Mouse (Mus musculus) large intestine, adult 2 months (tissue): ENCODE measurements around the gene Uvrag. TPM values are rescaled to one million over a fixed set of nuclear protein-coding genes. Genes with fewer than 3 reads are reported as not detected.

Experiments used
- DNase-seq: peaks from one replicate; pipeline ENCODE4 v3.0.0-alpha.2; 2012; ENCODE audit warnings: low read depth, low spot score
- WGBS: fragments of 180-500 bp; shearing (Covaris S2); methylation state at CpG from one replicate; pipeline ENCODE4 v1.1.7; 2018; 5-methylcytosine and 5-hydroxymethylcytosine counted together
- polyA plus RNA-seq: library from polyadenylated mRNA; depleted of rRNA; stranded (reverse); fragments of >200 nt; gene quantifications from 2 replicates; pipeline ENCODE4 v1.2.3, GENCODE M21; 2012

Uvrag gene
- polyA plus RNA-seq, 1 experiment: 5.0 TPM

DNA sequence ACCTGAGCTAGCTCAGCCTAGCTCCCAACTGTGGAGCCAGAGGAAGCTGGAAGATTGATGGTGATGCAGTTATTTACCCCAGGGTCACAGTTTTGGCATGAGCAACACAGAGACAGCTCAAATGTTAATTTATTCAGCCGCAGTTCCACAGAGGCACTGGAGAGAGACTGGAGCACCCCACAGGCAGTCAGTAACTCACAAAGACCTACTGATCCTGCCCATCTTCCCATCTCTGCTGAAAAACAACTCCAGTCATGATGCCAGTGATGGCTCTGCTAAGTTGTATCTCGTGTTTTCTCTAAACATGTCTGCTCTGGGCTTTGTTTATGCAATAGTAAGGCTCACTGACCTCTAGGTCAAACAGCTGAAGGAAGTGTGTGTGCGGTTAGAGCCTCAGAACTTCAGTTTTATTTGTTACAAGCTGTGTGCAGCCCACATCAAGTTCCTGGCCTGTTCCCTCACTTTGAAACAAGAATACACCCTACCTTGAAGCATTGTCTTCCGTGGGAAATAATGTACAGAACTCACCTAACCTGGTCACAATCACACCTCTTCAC, 34.1 kb downstream of the Uvrag start:
- WGBS: 63% methylated on average over 4 of the region's 4 CpGs
- DNase-seq: no peak

DNA sequence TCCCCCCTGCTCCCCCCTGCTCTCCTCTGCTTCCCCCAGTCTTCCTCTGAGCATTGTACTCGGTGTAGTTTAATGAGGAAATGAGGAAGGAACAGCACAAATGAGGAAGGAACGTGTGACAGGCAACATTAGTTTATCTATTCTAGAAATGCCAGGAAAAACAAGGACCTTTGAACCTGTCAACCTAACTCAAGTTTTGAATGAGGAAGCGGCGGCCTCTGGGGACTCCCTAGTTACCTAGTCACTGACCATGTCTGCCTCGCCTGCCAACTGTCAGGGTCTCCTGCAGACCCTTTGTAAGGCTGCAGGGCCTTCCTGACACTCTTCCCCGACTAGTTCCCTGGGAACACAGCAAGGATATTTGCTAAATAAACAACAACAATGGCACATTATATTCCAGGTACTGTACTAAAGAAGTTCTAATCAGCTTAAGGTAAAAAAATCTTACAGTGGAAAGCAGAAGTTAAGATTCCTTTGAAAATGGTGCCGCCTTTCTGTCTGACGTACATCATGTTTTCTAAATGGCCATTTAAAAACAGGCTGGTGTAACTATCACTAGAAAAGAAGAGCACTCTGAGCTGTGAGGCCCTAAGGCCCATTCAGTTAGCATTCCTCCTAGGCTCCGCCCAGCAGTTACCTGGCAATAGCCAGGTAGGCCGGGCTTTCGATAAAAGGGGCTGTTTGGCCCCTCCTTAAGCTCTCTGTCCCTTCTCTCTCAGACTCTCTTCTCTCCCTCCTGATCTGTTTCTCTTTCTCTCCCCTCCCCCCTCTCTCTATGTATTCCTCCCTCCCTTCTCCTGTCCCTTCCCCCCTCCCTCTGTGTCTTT, 39.0 kb downstream of the Uvrag start:
- 31% methylated on average over 11 of the region's 11 CpGs for WGBS
- DNase-seq: no peak

DNA sequence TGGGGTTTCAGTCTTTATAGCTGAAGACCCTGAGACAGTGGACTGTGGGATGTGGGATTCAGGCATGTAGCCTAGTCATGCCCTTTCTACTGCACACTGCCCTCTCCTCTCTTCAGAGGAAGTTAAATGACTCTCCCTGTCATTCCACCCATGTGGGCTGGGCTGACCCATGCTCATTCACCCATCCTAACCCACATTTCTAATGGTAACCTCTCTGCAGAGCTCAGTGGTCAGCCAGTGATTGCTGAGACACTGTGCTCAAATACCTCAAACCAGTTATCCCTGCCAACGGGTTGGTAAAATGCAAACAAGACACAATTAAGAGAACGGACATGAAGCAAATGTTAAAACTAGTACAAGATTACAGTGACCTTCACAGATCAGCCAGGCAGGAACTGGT, 39.9 kb downstream of the Uvrag start:
- WGBS: 12% methylated on average over 2 of the region's 2 CpGs
- no peak for DNase-seq

DNA sequence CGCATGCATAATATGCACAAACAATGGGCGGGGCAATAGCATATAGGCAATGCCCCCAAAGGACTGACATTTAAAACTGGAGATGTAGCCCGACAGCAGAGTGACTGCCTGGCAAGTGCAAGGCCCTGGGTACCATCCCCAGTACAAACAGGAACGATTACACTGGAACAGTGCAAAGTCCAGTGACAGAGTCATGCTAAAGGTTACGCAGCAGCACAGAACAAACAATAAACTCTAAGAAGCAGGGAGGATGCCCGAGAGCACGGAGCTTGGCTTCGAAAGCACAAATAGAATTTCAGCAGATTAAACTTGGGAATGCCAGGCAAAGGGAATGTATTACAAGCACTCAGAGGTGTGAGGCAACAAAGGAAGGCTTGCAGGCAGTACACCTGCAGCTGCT, 40.4 kb downstream of the Uvrag start:
- 36% methylated on average over 8 of the region's 8 CpGs for WGBS
- peak; percentile 51 for DNase-seq

DNA sequence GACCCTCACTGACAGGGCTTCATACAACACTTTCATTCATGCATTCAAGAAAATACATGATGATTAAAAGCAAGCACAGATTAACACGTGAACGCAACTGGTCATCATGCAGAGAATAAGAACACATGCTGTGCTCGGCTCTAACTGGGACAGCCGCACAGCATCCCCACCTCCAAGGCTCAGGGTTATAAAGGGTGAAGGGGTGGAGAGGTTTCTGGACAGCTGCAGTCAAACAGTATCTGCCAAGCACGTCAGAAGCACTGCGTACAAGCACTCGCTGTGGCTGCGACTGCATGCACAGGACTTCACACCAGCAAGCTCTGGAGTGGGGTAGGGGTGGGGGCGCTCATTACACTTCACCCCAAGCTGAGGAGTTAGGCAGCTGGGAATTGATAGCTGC, 40.9 kb downstream of the Uvrag start:
- 79% methylated on average over 9 of the region's 9 CpGs for WGBS
- no peak for DNase-seq

DNA sequence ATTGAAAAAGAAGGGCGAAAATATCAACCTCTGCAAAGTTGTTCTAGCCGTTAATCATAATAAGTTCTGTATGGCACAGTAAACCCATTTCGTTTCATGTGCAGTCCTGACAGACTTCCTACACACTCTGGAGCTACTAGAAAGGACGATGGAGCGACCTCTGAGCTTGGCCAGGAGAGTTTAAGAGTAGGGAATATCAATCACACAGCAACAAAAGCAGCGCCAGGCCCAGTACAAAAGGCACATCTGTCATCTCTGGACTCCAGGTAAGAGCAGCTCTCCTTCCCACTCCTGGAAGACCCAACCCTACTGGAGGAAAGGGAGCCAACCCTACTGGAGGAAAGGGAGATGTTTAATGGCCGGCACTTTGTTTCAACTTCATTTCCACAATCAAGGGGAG, 43.2 kb downstream of the Uvrag start:
- 91% methylated on average over 7 of the region's 7 CpGs for WGBS

DNA sequence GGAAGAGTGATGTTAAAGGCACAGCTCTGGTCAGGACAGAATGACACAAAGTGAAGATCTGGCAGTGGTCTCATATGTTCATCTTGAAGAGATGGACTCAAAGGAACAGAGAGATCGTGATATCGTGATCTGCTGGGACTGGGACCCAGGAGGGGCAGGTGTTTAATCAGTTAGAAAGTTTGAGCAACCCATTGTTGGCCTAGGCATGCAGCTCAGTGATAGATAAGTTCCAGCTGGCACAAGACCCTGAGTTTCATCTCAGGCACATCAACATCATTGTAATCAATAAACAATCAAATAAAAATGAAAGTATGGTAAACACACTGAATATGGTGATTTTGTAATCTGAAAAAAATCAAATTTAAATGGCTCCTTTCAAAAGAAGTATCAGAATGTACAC, 43.8 kb downstream of the Uvrag start:
- DNase-seq: no peak
- WGBS: 77% methylated on average over 2 of the region's 2 CpGs

More for the DNA sequence above, 43.2 kb downstream of the Uvrag start:
- no peak for DNase-seq

DNA sequence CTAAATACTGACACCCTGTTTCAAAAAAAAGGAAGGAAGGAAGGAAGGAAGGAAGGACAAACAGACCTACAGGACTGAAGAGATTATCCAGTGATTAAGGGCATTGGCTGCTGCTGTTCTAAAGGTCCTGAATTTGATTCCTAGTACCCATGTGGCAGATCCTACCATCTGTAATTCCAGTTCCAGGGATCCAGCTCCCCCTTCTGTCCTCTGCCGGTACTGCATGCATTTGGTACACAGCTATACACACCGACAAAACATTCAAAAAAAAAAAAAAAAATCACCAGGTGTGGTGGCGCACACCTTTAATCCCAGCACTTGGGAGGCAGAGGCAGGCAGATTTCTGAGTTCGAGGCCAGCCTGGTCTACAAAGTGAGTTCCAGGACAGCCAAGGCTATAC, 45.8 kb downstream of the Uvrag start:
- DNase-seq: no peak

DNA sequence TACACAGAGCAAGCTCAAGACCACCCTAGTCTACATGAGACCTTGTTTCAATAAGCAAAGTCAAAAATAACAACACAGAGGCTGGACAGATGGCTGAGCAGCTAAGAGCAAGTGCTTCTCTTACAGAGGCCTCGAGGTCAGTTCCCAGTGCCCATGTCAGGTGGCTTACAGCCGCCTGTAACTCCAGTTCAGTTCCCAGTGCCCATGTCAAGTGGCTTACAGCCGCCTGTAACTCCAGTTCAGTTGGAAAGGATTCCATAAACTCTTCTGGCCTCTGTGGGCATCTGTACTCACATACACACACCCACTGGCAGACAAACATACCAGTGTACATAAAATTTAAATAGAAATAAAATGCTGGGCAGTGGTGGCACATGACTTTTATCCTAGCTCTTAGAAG, 46.6 kb downstream of the Uvrag start:
- 90% methylated on average over 3 of the region's 3 CpGs for WGBS
- no peak for DNase-seq

More for the DNA sequence above, 45.8 kb downstream of the Uvrag start:
- 67% methylated on average over 4 of the region's 4 CpGs for WGBS

DNA sequence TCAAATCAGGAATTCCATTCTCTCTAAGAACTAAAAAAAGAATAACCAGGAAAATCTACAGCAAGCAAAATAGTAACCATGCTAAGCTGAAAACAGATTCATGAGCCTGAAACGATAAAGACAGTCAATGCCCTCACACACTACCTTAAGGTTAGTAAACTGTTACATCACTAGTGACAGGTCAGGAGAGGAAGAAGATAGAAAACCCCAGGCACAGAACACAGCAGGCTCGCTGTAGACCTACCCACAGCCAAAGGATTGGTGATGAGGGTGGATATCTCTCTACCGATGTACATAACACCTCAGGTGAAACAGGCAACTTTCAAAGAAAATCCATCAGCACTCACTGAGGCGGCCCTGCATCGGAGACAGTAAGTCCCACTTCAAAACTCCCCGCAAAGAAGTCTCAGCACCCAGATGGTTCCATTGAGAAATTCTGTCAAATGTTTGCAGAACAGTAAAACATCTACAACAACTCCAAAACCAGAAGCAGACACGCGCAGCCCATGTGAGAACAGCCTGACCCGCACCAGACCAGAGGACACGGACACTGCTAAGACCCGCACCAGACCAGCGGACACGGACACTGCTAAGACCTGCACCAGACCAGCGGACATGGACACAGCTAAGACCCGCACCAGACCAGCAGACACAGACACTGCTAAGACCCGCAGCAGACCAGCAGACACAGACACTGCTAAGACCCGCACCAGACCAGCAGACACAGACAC, 48.9 kb downstream of the Uvrag start:
- 84% methylated on average over 17 of the region's 17 CpGs for WGBS
- no peak for DNase-seq

DNA sequence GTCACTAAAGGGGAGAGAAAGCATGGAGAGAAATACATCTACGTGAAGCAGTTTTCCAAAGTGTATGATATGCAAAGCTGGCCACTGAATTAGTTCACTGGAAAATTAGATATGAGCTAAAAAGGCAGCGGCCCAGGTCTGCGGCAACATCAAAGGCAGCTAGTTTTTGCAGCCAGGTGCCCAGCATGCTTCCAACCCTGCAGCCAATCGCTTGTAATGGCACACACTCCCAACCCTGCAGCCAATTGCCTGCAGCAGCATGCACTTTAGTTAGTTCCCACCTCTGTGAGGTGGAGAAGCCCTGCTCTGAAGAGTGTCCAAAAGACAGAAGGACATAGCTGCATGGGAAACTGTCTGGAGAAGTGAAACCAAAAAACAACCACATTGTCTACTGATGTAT, 51.2 kb downstream of the Uvrag start:
- WGBS: 89% methylated on average over 4 of the region's 4 CpGs
- DNase-seq: no peak

DNA sequence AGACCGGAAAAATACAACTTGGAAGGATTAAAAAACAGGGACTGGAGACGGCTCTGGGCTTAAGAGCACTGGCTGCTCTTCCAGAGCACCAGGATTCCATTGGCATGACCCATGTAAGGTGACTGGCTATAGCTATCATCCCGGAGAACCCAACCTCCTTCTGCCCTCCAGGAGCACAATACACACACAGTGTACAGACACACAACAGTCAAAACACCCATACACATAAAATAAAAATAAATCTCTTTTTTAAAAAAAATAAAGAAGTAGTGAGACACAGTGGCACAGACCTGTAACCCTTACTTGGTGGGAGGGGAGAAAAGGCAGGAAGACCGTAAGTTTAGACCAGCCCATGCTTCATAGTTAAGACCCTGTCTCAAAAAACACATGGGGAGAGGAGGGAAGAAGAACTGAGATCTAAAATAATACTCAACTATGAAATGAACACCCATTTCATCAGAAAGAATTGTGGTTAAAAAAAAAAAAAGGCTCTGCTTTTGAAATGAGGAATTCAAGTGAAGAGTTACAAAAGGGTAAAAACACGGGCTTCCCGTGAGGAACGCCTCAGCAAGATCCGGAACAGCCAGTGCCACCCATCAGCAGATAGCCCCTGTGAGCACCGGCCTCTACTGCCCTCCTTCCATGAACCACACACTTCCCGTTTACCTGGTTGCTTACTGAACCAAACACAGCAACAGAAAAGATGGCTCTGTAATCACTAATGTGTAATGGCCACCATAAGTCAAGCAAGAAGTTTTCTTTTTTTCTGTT, 52.2 kb downstream of the Uvrag start:
- WGBS: 92% methylated on average over 10 of the region's 10 CpGs
- no peak for DNase-seq

DNA sequence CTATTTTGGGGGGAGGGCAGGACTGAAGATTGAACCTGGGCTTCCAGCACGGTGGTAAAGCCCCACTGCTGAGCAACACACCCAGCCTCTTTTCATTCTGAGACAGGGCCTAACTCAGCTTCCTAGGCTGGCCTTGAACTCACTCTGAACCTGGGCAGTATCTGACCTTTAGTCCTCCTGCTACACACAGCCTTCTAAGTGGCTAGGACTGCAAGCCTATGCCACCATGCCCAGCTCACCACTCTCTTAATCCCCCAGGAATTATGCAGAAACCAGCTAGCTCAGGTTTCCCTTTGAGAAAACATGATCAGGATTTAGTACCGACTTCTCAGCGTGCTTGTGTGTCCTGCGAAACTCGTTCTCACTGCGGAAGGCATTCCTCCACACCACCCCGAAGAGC, 53.4 kb downstream of the Uvrag start:
- DNase-seq: no peak
- 84% methylated on average over 7 of the region's 7 CpGs for WGBS

DNA sequence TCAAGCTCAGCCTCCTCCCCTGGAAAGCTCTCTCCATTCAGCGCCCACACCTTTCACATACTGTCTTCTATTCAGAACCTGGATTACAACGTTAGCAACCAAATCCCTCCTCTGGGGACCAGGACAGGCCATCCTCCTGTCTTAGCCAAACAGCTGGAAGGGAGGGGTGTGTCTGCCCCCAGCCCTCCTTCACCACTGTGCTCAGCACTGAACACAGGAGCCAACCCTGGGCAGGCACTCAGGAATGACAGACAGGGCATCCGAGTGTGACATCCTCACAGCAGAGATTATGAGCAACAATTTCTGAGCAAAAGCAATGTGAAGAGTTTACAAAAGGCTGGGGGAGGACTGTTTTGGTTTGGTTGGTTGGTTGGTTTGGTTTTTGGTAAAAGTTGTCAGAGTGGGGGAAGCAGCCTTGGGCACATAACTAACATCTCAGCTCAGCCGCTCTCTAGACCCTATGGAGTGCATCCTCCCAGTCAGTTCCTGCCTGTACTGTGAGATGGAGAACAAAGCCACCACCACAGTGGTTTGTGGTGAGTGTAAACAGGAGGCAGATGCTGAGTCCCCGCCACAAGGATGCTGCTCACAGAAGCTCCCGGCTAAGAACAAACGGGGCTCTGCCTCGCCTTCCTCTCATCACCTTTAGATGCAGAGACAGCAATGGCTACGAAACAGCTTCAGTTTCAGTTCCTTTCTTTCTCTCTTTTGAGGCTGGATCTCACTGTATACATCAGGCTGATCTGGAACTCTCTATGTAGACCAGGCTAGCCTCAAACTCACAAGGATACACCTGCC, 54.1 kb downstream of the Uvrag start:
- no peak for DNase-seq
- 81% methylated on average over 9 of the region's 9 CpGs for WGBS

DNA sequence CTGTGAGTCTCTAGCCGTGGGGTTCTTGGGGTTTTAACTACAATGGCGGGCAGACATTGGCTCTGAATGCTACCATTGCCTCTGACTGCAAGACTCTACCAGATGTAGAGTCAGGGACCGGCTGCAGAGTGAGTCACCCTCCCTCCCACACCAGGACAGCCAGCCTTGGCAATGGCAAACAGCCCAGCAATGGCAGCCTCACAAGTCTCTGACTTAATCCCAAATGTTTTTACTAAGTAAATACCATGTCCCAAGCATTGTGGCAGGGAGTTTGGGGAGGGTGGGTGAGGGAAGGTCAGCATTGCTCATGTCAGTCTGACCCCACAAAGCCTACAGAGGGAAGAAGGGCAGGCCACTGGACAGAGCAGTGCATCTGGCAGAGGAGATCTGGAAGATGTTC, 55.7 kb downstream of the Uvrag start:
- DNase-seq: no peak
- WGBS: 64% methylated on average over 3 of the region's 3 CpGs

DNA sequence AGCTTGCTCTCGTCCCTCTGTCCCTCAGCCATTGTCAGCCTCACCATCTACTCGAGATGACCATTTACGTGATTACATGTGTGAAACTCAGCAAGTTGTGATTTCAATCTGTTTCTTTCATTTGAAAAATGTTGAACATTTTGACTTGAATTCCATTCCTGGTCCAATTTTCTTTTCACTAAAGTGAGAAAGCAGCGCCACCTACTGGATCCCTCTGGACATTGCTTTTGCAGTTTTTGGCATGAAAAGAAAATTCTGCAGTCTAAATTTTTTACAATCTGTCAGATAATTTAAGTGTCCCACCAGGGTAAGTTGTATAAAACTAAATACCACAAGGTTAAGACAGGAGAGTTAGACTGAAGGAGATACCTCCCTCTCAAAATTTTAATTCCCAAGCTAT, 61.4 kb downstream of the Uvrag start:
- 43% methylated on average over 4 of the region's 4 CpGs for WGBS
- no peak for DNase-seq

DNA sequence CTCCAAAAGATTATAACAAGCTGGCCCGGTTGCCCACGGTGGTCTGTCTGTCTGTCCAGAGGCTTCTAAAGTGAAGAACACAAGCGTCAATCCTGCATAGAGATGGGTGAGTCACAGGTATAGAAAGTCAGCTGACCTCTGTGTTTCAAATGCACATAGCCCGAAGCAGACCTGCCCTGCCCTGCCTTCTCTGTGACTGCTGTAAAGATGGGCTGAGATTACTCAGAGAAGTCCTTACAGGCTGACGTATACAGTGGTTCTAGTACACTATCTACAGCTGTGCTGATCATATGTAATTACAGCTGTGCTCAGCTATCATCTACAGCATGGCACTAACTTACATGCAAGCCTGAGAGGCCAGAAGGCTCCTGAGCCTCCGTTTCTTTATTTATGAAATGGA, 62.1 kb downstream of the Uvrag start:
- 89% methylated on average over 6 of the region's 6 CpGs for WGBS
- no peak for DNase-seq

DNA sequence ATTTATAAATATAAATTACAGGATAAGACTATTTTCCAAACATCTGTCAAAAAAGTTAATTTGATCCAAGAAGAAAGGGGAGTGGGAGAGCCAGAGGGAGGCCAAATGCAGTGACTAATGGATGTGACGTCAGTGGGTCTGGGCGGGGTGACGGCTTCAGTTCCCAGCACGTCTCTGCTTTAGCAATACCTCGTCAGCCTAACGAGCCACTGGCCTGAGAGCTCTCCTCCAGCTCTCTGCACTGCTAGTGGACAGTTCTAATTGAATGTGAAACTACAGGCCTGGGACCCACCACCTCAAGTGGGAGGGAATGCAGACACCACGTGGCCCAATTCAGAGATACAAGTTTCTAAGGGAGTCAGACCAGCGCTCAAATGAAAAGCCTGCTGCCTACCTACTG, 63.7 kb downstream of the Uvrag start:
- WGBS: 76% methylated on average over 8 of the region's 8 CpGs
- DNase-seq: no peak

DNA sequence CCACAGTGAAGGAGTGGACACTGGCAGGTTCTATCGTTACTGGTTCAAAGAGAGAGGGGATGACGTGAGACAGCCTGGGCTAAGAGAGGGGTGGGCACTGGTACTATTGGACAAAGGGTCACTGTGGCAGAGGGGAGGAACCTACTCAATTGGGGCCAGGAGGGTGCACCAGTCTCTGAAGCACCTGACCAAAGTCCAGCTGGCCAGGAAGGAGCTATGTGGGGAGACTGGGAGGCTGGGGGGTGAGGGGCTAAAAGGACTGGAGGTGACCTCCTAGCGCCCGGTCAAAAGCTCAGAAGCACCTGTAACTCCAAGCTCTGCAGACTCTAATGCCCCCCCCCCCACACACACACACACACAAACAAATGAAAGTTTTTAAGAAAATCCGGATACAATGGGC, 65.8 kb downstream of the Uvrag start:
- 85% methylated on average over 5 of the region's 5 CpGs for WGBS
- DNase-seq: no peak
